Mouse (Mus musculus): Measurements from ENCODE around the gene Ndufaf1.

Ndufaf1 gene

DNA sequence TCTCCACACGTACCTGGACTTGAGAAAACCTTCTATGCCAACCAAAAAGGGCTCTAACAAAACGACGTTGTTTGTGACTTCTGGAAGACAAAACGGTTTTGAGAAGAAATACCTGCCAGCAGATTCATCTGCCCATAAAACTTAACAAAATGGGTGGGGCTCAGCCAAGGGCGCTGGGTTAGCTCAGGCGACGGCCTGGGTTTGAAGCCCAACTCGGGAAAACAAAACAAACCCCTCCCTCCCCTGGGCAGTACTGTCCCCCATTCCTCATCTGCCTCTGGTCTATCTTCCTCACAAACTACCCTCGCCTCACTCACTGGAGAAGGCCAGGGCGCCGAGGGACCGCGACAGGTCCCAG lies 44.8 kb downstream of the Ndufaf1 start:
- DNase-seq, result no peak

GRCm38 (mm10) chr2:119607023-119607422 lies 55.6 kb downstream of the Ndufaf1 start:
- no peak for DNase-seq

All from right cerebral cortex, adult 18-20 months (tissue).